Mouse (Mus musculus) retina, adult 2 months (tissue): ENCODE results near the gene Slco2a1.

Experiments
- DNase-seq: peaks from one replicate; pipeline ENCODE4 v3.0.0-alpha.2; 2012; ENCODE audit warnings: low read depth, low spot score

Slco2a1 gene

DNA sequence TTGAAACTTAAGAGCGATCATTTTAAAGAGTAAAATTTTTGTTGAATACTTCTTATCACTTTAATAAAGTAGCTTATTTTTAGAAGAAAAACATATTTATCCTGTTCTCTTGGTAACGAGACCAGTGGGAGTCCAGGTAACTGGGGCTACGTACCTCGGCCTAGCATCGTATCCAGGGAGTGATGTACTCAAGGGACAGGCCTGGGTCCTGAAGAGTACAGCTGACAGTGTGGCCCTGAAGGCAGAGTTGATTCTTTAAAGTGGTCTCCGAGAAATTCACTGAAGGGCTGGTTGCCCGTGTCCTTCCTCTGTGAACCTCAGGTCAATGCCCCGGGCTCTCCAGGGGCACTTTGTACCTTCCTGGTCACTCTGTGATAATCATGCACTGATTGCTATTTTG is 129.4 kb downstream of the Slco2a1 start:
- no peak for DNase-seq

DNA sequence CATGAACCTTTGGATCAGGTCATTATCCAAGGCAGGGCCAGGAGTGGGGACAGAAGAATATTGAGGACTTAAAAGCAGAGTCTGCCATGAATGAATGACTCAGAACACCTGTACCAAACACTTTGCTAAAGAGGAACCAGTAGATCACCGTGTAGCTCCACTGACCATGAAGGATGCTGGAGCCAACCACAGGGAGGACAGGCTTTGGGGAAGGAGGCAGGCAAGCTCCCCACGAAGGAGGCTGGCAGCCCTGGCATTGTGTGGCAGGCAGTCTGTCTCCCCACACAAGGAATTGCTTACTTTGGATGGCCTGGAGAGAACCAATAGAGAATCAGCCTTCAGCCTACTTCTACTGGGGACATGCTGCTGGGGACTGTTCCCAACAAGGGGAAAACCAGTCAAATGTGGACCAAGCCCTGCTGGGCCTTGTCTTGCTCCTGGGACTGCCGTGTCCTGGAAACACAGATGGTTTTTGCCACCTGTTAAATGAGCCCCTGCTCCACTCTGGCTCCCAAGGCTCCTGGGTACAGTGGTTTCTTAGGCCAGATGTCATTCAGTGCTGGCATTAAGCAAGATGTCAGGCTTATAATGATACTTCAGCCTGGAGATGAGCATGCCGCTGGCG is 130.3 kb downstream of the Slco2a1 start:
- no peak for DNase-seq

DNA sequence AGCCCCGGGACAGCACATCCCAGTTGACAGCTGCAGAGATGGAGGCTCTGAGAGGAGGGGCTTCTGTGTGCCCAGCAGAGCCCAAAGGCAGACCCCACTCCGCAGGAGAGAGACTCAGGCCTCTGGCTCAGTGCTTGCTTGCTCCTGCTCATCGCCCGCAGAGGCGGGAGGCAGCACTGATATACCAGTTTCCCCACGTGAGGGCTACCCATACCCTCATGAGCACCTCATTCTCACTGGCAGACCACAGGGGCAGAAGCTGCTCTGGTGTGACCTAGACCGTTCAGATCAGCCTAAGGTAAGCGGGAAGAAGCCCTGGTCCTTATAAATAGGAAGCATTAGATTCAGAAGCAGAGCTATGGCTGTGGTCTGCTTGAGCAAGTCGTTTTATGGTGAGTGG is 131.3 kb downstream of the Slco2a1 start:
- DNase-seq: no peak

DNA sequence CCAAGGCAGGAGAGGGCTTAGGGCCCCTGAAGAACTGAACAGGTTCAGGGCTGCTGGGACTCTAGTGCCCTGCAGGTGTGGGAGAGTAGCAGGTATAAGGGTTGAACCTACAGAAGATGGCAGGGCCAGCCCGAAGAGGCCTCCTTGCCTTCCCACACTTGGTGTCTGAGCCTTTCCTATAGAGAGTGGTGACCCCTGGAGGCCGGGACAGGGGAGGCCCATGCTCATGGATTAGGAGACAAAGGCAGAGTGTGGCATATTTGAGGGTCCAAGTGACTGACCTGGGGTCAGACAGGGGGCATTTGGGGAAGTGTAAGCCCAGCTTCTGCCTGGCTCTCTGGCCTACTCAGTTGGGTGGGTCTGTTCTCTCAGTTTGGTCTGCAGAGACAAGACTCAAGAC is 131.7 kb downstream of the Slco2a1 start:
- no peak for DNase-seq

DNA sequence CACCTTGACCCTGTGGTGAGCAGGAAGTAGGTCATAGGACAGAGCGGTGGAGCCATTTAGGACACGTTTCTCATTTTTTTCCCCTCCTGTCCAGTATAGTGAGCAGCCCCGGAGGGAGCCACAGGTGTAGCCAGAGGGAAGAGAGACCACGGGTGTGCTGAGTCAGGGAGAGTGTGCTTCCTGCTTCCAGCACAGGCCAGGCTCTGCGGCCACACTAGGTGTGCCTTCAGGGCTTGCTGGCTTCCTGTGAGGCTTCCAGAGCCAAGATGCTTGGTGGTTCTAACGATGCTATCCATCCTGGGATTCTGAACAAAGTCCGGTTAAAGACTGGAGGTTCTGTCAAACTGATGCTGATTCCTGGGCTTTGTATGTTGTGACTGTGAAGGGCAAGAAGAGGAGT is 133.0 kb downstream of the Slco2a1 start:
- no peak for DNase-seq

DNA sequence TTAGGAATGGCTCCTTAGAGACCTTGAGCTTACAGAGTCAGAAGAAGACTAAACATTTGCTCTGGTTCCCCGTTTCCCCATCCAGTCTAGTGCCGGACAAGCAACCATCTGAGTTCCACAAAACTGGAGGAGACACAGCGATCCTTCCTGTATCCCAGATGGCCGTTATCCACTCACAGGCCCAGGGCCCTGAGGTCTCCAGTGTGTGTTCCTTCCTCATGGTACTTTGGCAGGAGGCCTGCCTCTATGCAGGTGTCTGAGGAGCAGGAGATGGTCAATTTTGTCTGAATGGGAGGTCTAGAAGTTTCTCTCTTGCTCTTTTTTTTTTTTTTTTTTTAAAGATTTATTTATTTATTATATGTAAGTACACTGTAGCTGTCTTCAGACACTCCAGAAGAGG is 136.2 kb downstream of the Slco2a1 start:
- no peak for DNase-seq

DNA sequence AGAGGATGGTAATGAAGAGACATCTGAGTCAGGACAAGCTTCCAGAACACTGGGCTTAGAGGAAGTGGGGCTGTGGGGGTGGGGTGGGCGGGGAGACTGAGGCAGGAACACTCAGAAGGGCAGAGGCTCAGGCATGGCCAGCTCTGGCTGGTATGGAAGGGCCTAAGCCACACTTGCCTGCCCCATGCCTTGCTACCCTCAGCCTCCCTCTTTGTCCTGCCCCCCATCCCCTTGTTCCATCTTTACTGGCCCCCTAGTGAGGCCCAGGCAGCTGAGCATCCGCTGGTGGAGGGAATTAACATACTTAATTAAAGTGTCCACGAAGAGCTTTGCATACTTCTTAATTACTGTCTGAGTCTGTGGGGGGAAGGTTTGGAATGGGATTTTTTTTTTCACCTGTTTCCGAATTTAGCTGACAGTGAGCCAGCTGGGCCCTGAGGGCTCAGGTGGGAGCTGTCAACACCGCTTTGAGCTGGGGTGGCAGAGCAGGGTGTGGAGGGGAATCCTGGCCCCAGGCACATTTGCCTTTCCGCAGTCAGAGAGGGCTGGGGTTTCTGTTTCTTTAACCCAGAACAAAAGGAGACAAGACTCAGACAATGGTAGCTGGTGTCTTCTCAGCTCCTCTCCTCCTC is 145.1 kb downstream of the Slco2a1 start:
- no peak for DNase-seq

DNA sequence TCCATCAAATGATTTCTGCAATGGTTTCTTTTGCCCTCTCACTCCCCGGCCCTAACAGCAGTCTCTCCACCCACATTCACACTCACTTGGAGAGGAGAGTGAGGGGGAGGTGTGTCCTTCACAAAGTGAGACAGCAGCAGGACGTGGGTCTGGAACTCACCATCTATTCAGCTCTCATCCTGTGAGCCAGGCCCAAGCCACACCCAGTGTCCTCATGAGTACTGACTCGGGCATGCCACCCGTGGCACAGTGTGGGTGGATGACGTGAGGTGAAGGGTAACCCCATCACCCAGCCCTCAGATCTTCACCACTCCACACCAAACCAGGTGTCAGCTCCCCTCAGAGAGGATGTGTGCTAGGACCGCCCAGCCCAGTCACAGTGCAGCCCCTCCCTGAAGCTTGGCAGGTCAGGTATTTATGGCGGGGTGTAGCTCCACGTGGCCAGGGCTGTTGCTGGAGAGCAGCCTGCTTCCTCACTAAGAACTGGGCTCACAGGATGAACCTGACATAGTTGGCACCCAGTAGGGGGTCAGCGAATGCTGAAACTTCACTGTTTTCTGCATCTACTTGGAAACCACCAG is 146.0 kb downstream of the Slco2a1 start:
- no peak for DNase-seq

DNA sequence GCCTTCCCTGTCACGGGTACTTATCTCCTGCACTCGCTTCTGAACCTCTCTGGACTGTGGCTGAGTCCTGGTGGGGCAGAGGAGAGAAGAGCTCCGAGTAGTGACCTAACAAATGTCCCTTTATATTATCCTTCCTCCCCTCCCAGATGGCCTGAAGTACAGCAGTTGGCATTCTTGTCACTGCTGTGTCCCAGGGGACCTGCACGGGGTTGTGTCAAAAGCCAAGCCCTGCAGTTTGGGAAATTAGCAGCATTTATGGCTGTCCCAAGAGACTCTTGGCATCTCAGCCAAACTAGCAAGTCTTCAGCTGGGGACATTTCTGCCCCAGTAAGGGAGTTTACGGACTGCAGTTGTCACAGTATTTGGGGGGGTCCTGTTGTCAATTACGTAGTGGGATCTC is 151.0 kb downstream of the Slco2a1 start:
- no peak for DNase-seq

DNA sequence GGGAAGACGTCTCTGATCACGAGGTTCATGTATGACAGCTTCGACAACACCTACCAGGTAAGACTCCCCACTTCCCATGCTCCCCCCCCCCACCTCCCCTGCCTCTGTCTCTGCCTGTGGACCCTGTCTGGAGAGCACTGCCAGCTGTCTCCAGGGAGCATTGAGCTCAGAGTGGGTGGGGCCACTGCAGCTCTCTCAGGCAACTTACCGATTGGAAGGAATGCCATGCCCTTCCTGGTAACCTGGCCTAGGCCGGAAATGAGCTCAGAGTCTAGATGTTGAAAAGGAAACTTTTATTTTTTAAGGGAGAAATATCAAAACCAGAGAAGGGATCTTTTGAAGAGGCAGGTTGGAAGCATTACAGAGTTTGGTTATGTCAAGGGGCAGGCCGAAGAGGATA is 151.9 kb downstream of the Slco2a1 start:
- DNase-seq: no peak

DNA sequence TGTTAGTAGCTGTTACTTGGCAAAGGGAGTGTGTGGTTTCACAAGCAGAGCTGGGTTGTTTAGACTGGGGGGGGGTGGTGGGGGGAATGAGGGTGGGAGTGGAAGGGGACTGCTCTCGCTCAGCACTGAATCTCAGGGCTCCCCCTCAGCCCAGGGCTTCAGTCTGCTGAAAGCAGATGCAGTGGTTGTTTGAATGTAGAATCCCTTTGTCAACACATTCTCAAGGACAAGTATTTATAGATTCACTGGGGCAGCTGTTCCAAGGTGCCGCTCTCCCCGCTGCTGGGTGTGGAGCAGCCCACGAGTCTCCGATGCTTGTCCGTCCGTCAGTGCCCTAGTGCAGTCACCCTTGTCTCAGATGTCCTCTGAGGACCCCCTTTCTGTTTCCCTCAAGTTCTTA is 152.8 kb downstream of the Slco2a1 start:
- DNase-seq: no peak

DNA sequence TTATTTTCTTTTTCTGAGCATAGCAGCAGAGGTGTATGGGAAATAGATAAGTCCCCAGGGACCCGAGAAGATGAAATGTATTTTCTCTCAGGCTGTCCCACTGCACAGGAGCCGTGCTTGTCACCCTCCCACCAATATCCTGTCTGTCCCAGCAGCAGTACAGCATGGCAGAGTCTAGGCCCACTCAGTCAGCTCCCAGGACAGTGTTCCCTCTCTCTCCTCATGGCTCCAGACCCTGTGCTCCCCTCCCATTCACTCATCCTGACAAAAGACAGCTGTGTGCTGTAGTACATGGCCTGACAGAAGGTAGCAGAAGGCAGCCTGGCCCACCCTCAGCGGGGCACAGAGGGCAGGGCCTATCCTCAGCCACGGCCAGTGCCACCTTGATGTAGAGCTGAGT is 155.4 kb downstream of the Slco2a1 start:
- no peak for DNase-seq

DNA sequence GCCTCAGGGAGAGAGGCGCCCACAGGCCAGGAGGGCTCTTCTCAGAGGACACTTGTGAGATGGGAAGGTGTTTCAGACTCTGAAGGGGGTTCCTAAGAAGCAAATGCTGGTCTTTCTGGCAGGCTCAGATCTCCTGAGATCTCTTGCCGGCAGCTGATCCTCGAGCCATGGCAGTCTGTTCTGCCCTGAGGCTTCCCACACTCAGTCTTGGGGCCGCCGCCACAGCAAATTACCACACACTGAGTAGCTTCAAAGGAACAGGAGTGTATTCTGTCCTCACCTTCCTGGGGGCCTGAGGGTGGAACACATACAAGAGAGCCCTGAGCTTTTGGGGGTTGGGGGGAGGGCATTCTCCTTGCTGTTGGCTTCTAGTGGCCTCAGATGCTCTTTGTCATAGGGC is 156.8 kb downstream of the Slco2a1 start:
- DNase-seq: no peak
